Mouse (Mus musculus): ENCODE data around the gene Tmprss11b.
A peak's percentile ranks its signal among the peaks of the same experiment; 100 is the strongest.

The Tmprss11b gene

GRCm38 (mm10) chr5:86676262-86676661 is at the start of gene Tmprss11b:
Tmprss11b (minus strand) TSS chr5:86676362.
- no peak for DNase-seq (ENCODE audit: low spot score)

GRCm38 (mm10) chr5:86725021-86725420 is 48.9 kb upstream of the Tmprss11b start:
- no peak for DNase-seq (ENCODE audit: low spot score)

DNA sequence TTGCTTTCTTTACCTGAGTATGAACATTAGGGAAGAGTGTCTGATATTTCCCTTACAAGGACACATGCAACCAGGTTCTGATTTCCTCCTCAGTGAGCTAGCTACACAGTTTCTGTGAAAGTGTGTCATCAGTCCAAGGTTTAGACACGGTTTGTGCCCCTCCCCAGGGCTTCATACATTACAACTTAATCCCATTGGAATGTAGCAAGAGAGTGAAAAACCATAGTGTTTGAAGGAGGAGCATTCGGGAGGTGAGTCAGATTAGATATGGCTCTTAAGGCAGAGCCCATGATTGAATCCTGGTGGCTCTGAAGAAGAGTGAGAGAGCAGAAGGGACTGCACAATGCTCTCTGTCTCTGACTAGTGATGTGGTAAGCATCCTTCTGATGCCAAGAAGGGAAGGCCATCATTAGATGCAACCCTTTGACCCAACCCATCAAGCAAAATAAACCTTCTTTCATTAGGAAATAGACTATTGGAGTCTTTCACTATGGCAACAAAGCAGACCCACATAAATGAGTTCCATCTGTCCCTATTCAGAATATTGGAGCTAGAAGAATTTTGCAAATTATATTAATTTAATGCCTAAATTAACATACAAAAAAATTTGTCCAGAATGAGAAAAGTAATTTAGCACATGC is 46.8 kb upstream of the Tmprss11b start:
- DNase-seq (ENCODE audit: low spot score): no peak

DNA sequence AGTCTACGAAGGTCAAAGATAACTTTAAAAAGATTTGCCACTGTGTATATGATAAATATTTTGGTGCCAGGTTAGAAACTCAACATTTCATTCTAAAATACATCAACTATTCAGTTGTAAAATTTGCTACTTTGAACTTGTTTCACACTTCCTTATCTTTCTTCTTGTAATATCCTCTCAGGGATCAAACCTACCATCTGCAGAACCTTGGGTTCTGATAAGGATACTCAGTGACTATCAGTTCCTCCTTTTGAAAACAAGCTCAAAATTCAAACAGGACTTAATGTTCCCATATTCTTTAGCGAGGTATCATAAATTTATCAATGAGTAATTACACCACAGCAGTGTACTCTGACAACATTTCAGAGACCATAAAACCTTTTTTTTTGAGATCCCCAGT is 38.8 kb upstream of the Tmprss11b start:
- DNase-seq (ENCODE audit: low spot score): no peak

DNA sequence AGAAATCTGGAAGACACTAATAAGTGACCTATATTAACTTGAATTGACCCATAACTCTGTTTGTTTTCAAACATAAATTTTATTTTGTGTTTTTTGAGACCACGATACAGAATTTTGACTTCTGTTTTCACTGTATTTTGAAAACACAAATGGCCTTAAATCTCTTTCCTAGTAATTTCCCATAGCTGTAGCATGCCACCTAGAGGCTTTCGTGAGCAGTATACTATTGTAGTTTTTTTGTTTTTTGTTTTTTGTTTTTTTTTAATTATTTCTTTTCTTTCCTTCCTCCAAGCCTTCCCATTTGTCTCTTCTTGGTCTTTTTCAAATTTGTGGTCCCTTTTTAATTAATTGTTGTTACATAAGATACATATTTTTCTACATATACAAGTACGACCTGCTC is 28.8 kb upstream of the Tmprss11b start:
- no peak for DNase-seq (ENCODE audit: low spot score)

DNA sequence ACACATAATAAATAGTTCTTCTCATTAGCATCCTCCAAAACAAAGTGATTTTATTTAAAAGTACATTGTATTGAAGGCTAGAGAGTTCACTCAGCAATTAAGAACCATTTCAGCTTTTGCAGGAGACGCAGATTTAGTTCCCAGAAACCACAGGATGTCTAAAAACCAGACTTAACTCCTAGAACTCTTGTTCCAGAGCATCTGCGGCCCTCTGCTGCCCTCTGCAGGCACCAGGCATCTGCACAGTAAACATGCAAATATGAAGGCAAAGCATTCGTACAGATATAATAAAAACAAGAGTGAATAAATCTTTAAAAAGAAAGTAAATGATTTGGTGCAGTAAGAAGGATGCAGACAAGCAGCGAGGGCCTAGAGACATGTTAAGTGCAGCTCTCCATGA is 8.5 kb upstream of the Tmprss11b start:
- DNase-seq (ENCODE audit: low spot score): peak; percentile 46

GRCm38 (mm10) chr5:86649185-86649584 is 27.0 kb downstream of the Tmprss11b start:
- DNase-seq (ENCODE audit: low spot score): peak; percentile 7

GRCm38 (mm10) chr5:86640795-86641194 is 35.4 kb downstream of the Tmprss11b start:
- DNase-seq (ENCODE audit: low spot score): no peak

DNA sequence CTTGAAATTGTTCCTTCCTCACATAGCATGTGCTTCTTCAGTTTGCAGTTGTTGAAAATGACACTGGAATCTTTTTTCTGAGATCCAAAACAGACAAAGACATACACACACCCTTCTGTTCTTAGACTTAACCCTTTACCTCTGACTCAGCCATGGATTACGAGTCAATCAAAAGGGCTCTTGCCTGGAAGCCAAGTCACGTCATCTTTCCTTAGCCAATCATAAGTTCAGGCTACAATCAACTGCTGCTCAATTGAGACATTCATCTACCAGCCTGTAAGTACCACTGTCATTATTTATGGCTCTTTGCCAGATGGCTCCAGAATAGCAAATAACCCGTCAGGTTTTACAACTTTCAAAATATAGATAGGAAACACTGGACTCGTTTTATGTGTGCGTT is 43.8 kb downstream of the Tmprss11b start, which contains the start of gene Tmprss11f:
Gene Tmprss11f (minus strand): TSS at position 101 of the 400 bp plus-strand sequence.
- no peak for DNase-seq (ENCODE audit: low spot score)

DNA sequence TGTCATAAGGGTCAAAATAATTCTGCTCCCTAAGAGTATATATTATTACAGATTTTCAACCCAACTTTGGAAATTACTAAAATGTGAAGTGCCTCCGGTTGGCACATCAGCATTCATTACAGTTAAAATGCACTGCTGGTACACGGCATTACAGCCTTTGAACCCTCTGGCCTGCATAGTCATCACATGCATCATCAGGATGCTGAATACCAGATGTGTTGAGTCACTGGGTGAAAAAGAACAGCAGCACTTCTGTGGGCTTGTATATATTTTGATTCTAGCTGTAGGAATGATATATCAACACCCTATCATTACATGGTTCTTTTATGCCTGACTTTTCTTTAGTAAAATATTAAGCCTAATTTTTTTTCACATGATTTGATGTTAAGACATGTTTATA is 45.5 kb downstream of the Tmprss11b start:
- DNase-seq (ENCODE audit: low spot score): no peak

GRCm38 (mm10) chr5:86621778-86622177 is 54.4 kb downstream of the Tmprss11b start:
- DNase-seq (ENCODE audit: low spot score): no peak
